Mouse (Mus musculus): ENCODE data around the gene Vps41. TPM values are rescaled to one million over a fixed set of nuclear protein-coding genes. Genes with fewer than 3 reads are reported as not detected.
A peak's percentile ranks its signal among the peaks of the same experiment; 100 is the strongest.

The Vps41 gene
- polyA plus RNA-seq, 1 experiment from 2014 or later = 89.3 TPM

DNA sequence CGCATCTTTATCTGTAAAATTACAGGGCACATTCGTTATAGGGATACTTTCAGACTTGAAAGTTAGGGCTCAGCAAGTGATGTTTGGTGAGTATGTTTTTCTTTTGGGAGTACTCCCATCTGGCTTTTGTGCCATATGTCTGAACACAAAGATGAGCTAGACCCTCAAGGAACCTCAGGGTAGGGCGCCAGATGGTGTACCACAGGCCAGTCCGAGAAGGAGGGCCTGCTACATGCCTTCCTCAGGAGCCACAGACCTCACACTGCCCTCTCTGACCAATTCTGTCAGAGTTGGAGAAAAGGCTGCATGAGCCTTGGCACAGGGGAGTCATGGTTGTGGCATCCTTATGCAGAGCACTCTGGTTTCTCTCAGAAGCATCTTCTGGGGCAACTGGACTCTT lies 125.5 kb downstream of the Vps41 start:
- Histone ChIP-seq H3K27ac (ENCODE audit: low read depth, low read length) (no peak overlapping the region), H3K4me2 (ENCODE audit: low read depth, low read length, severe bottlenecking) (no peak overlapping the region), H3K4me1 (replicated peaks; ENCODE audit: control insufficient read depth, insufficient read depth, low read length) (no peaks in the 10 kb centered on the region), H3K36me3 (ENCODE audit: control insufficient read depth, insufficient read depth, low read length) (no peaks in the 10 kb centered on the region; the same call in 1 of the 2 replicates), H3K9ac (ENCODE audit: low read length) (no peak overlapping the region), H3K4me3 (ENCODE audit: low read depth, low read length) (no peak overlapping the region), H3K27me3 (ENCODE audit: control insufficient read depth, insufficient read depth, low read length) (no peaks in the 10 kb centered on the region), H3K9me3 (ENCODE audit: control insufficient read depth, low read length) (no peaks in the 10 kb centered on the region)
- no peak for ATAC-seq (replicated peaks; ENCODE audit: low FRiP score)
- 91% methylated on average over 4 of the region's 4 CpGs for WGBS
- no peak for DNase-seq (ENCODE audit: low spot score)

DNA sequence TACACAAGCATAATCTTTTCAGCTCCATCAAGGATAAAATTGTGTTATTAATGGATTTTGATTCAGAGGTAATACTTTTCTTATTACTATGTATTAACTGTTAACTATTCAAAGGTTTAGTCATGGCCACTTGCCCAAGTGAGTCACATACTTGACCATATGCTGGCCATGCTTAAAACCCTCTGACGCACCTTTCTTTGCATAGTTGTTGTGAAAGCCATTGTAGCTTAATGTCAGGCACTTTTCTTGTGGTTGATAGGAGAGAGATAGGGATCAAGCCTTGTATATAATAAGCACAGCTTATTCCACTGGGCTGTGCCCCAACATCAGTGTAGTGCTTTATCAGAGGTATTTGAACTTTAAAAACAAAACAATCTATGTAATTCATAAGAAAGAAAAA lies 126.5 kb downstream of the Vps41 start:
- WGBS = 94% methylated on average over 1 of the region's 1 CpGs
- Histone ChIP-seq H3K27me3 (ENCODE audit: control insufficient read depth, insufficient read depth, low read length) (no peaks in the 10 kb centered on the region), H3K9ac (ENCODE audit: low read length) (no peak overlapping the region), H3K4me2 (ENCODE audit: low read depth, low read length, severe bottlenecking) (no peak overlapping the region), H3K4me3 (ENCODE audit: low read depth, low read length) (no peak overlapping the region), H3K9me3 (ENCODE audit: control insufficient read depth, low read length) (no peaks in the 10 kb centered on the region), H3K27ac (ENCODE audit: low read depth, low read length) (no peak overlapping the region), H3K4me1 (replicated peaks; ENCODE audit: control insufficient read depth, insufficient read depth, low read length) (no peaks in the 10 kb centered on the region), H3K36me3 (ENCODE audit: control insufficient read depth, insufficient read depth, low read length) (no peaks in the 10 kb centered on the region; the same call in 1 of the 2 replicates)
- DNase-seq (ENCODE audit: low spot score) = no peak
- no peak for ATAC-seq (replicated peaks; ENCODE audit: low FRiP score)

DNA sequence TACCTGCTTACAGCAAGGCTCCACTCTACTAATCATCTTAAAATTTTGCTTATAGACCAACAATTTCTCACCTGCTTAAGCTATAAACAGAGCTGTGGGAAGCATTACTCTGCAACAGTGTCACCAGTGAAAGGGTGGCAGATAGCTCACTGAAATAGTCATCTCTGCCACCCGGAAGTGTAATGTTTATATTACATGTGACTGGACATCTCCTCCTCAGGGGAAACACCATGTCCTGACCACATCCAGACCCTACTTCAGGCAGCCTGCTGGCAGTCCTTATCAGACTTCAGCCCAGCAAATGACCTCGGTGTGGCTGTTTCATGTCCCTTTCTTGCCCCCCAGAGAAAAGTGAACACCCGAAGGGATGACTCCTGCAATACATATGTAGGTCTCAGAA lies 130.3 kb downstream of the Vps41 start:
- Histone ChIP-seq H3K9ac (ENCODE audit: low read length) (no peak overlapping the region), H3K27ac (ENCODE audit: low read depth, low read length) (no peak overlapping the region), H3K4me3 (ENCODE audit: low read depth, low read length) (no peak overlapping the region), H3K36me3 (ENCODE audit: control insufficient read depth, insufficient read depth, low read length) (no peaks in the 10 kb centered on the region), H3K9me3 (ENCODE audit: control insufficient read depth, low read length) (no peaks in the 10 kb centered on the region), H3K27me3 (ENCODE audit: control insufficient read depth, insufficient read depth, low read length) (no peaks in the 10 kb centered on the region), H3K4me1 (replicated peaks; ENCODE audit: control insufficient read depth, insufficient read depth, low read length) (no peaks in the 10 kb centered on the region), H3K4me2 (ENCODE audit: low read depth, low read length, severe bottlenecking) (no peak overlapping the region)
- WGBS = 87% methylated on average over 3 of the region's 3 CpGs
- DNase-seq (ENCODE audit: low spot score) (no peak), ATAC-seq (replicated peaks; ENCODE audit: low FRiP score) (no peak)

DNA sequence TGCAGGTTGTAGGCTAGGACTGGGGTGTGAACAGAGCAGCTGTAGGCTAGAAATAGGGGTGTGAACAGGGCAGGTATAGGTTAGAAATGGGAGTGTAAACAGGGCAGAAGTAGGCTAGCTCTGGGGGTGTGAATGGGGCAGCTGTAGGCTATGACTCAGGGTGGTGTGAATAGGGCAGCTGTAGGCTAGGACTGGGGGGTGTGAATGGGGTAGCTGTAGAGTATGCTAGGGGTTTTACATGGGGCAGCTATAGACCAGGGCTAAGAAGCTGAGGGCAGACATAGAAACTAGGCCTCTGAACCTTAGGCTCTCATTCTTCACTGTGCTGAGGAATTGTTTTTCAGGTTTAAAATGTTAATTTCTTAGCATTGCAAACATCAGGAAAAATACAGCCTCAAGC lies 132.5 kb downstream of the Vps41 start:
- H3K36me3 ChIP-seq (ENCODE audit: control insufficient read depth, insufficient read depth, low read length) = no peaks in the 10 kb centered on the region
- H3K4me3 ChIP-seq (ENCODE audit: low read depth, low read length) = no peak overlapping the region
- ATAC-seq (replicated peaks; ENCODE audit: low FRiP score) (no peak; the same call in 1 of the 2 replicates), DNase-seq (ENCODE audit: low spot score) (no peak)
- H3K9ac ChIP-seq (ENCODE audit: low read length) = no peak overlapping the region
- H3K9me3 ChIP-seq (ENCODE audit: control insufficient read depth, low read length) = no peaks in the 10 kb centered on the region
- H3K4me1 ChIP-seq (replicated peaks; ENCODE audit: control insufficient read depth, insufficient read depth, low read length) = no peaks in the 10 kb centered on the region
- H3K27me3 ChIP-seq (ENCODE audit: control insufficient read depth, insufficient read depth, low read length) = no peaks in the 10 kb centered on the region
- no peak overlapping the region for H3K4me2 ChIP-seq (ENCODE audit: low read depth, low read length, severe bottlenecking)
- H3K27ac ChIP-seq (ENCODE audit: low read depth, low read length) = no peak overlapping the region

DNA sequence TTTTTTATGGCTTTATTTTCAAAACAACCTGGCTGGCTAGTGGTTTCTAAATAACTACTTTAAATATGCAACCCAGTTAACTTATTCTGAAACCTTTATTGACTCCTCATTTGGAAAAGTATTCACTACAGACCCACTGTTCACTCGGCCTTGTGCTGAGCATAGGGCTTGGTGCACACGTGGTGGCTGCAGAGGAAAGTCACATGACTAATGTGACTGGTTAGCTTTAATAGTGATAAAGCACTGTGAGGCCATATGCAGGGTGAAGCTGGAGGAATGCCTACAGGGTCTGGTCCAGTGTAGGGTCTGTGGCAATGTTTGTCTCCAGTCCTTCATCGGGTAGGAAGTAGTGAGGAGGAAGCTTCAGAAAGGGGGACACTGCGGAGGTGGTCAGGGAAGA lies 134.1 kb downstream of the Vps41 start:
- H3K4me1 ChIP-seq (replicated peaks; ENCODE audit: control insufficient read depth, insufficient read depth, low read length) = no peaks in the 10 kb centered on the region
- no peak overlapping the region for H3K9ac ChIP-seq (ENCODE audit: low read length)
- WGBS = 85% methylated on average over 4 of the region's 4 CpGs
- no peaks in the 10 kb centered on the region for H3K9me3 ChIP-seq (ENCODE audit: control insufficient read depth, low read length)
- ATAC-seq (replicated peaks; ENCODE audit: low FRiP score) (no peak), DNase-seq (ENCODE audit: low spot score) (no peak)
- no peak overlapping the region for H3K27ac ChIP-seq (ENCODE audit: low read depth, low read length)
- no peaks in the 10 kb centered on the region for H3K27me3 ChIP-seq (ENCODE audit: control insufficient read depth, insufficient read depth, low read length)
- no peak overlapping the region for H3K4me3 ChIP-seq (ENCODE audit: low read depth, low read length)
- H3K4me2 ChIP-seq (ENCODE audit: low read depth, low read length, severe bottlenecking) = no peak overlapping the region
- H3K36me3 ChIP-seq (ENCODE audit: control insufficient read depth, insufficient read depth, low read length) = no peaks in the 10 kb centered on the region

DNA sequence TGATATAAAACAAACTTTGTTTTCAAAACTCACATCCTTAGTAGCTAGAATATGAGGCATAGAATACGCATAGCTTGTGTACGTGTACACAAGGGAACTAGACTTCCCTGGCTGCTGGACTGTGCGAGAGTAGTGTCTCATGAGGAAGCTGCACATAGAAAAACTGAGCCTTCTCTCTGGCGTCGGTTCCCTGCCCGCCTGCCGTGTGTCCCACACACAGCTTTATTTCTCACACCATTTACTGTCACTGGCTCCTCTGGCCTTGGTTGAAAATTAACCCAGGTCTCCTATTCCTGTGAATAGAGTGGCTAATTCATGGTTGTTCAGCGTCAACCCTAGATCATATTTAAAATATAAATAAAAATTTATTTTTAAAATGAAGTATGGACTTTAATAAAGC lies 135.6 kb downstream of the Vps41 start:
- Histone ChIP-seq H3K4me3 (ENCODE audit: low read depth, low read length) (no peak overlapping the region), H3K27ac (ENCODE audit: low read depth, low read length) (no peak overlapping the region), H3K4me1 (replicated peaks; ENCODE audit: control insufficient read depth, insufficient read depth, low read length) (no peaks in the 10 kb centered on the region), H3K4me2 (ENCODE audit: low read depth, low read length, severe bottlenecking) (no peak overlapping the region), H3K9me3 (ENCODE audit: control insufficient read depth, low read length) (no peaks in the 10 kb centered on the region), H3K9ac (ENCODE audit: low read length) (no peak overlapping the region), H3K27me3 (ENCODE audit: control insufficient read depth, insufficient read depth, low read length) (no peaks in the 10 kb centered on the region), H3K36me3 (ENCODE audit: control insufficient read depth, insufficient read depth, low read length) (no peaks in the 10 kb centered on the region)
- no peak for DNase-seq (ENCODE audit: low spot score)
- 95% methylated on average over 8 of the region's 8 CpGs for WGBS
- no peak for ATAC-seq (replicated peaks; ENCODE audit: low FRiP score)

DNA sequence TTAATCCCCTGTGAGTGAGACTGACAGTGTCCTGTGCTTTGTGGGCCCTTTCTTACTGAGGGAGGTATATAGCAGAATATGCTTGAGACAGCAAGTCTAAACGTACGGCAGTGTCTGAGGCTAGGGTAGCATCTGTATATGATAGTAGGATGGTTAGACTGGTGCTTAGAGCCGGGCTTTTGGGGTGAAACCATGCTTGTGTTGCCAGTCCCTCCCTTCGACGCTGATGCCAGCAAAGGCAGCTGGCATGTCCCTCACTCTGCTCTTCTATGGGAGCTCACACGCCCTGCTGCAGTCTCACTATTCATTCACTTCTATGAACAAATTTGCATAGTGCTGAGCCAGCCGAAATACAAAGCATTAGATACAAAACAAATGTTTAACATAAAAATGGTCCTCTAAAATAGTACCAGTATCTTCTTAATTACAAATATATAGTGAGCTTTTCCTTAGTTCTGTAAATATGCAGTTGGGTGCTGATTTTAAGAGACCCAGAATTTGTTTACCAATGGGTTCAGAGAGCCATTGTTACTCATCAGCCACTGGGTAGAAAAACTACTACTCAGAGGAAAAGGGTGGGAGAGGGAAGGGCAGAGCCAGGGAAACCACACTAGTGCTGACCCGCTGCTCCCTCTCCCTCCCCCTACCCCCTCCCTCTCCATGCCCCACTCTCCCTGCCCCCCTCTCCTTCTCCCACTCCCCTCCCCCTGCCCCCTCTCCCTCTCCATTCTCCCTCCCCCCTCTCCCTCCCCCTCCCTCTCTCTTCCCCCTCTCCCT lies 139.1 kb downstream of the Vps41 start:
- Histone ChIP-seq H3K4me2 (ENCODE audit: low read depth, low read length, severe bottlenecking) (no peak overlapping the region), H3K9me3 (ENCODE audit: control insufficient read depth, low read length) (no peaks in the 10 kb centered on the region), H3K36me3 (ENCODE audit: control insufficient read depth, insufficient read depth, low read length) (no peaks in the 10 kb centered on the region), H3K4me3 (ENCODE audit: low read depth, low read length) (no peak overlapping the region), H3K27me3 (ENCODE audit: control insufficient read depth, insufficient read depth, low read length) (no peaks in the 10 kb centered on the region), H3K4me1 (replicated peaks; ENCODE audit: control insufficient read depth, insufficient read depth, low read length) (no peaks in the 10 kb centered on the region), H3K9ac (ENCODE audit: low read length) (no peak overlapping the region), H3K27ac (ENCODE audit: low read depth, low read length) (no peak overlapping the region)
- DNase-seq (ENCODE audit: low spot score) = no peak
- ATAC-seq (replicated peaks; ENCODE audit: low FRiP score) = peak; percentile 67
- WGBS = 68% methylated on average over 8 of the region's 8 CpGs

DNA sequence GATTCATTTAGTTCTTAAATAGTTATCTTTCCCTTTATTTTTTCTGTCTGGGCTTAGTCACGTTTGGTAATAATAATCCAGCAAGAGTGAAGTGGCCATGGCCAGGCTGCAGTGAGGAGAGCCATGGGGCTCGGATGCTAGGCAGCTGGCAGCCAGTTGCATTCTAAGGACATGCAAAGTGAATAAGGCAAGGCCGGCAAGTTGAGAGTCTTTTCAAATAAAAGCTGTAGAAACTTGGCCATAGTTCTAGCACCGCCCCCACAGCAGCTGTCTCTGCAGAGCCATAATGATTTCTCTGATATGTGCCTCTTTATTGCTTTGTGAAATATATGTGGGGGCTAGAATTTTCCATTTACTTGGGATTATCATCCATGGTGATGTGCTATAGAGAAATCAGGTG lies 141.1 kb downstream of the Vps41 start:
- Histone ChIP-seq H3K27ac (ENCODE audit: low read depth, low read length) (no peak overlapping the region), H3K4me2 (ENCODE audit: low read depth, low read length, severe bottlenecking) (no peak overlapping the region), H3K27me3 (ENCODE audit: control insufficient read depth, insufficient read depth, low read length) (no peaks in the 10 kb centered on the region), H3K4me1 (replicated peaks; ENCODE audit: control insufficient read depth, insufficient read depth, low read length) (no peaks in the 10 kb centered on the region), H3K4me3 (ENCODE audit: low read depth, low read length) (no peak overlapping the region), H3K9ac (ENCODE audit: low read length) (no peak overlapping the region), H3K9me3 (ENCODE audit: control insufficient read depth, low read length) (no peaks in the 10 kb centered on the region), H3K36me3 (ENCODE audit: control insufficient read depth, insufficient read depth, low read length) (no peaks in the 10 kb centered on the region)
- WGBS = 84% methylated on average over 4 of the region's 4 CpGs
- DNase-seq (ENCODE audit: low spot score) (no peak), ATAC-seq (replicated peaks; ENCODE audit: low FRiP score) (no peak)

DNA sequence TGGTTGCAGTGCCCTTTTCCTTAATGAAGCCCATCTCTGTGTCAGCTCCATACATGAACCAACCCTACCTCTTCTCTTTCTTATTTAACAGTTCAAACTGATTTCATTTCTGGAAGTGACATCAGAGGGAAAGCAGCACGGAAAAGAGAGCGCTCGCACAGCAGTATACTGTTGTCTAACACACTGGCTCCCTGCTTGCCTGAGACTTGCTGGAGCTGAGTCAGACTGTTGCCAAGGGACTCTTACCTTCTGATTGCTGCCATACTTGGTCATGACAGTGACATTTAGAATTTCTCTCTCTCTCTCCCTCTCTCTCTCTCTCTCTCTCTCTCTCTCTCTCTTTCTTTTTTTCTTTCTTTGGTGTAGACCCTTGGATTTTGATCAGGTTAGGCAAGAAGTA lies 142.3 kb downstream of the Vps41 start:
- ATAC-seq (replicated peaks; ENCODE audit: low FRiP score) (no peak), DNase-seq (ENCODE audit: low spot score) (no peak)
- Histone ChIP-seq H3K4me2 (ENCODE audit: low read depth, low read length, severe bottlenecking) (no peak overlapping the region), H3K4me1 (replicated peaks; ENCODE audit: control insufficient read depth, insufficient read depth, low read length) (no peaks in the 10 kb centered on the region), H3K27me3 (ENCODE audit: control insufficient read depth, insufficient read depth, low read length) (no peaks in the 10 kb centered on the region), H3K9me3 (ENCODE audit: control insufficient read depth, low read length) (no peaks in the 10 kb centered on the region), H3K4me3 (ENCODE audit: low read depth, low read length) (no peak overlapping the region), H3K36me3 (ENCODE audit: control insufficient read depth, insufficient read depth, low read length) (no peaks in the 10 kb centered on the region), H3K27ac (ENCODE audit: low read depth, low read length) (no peak overlapping the region), H3K9ac (ENCODE audit: low read length) (no peak overlapping the region)
- WGBS = 94% methylated on average over 3 of the region's 3 CpGs

Data from forebrain, embryonic 11.5 days (tissue).